Mouse (Mus musculus) heart, embryonic 11.5 days (tissue): ENCODE measurements at regions not wholly inside any gene's neighbourhood (a gene's known extent, or its start where the extent isn't known, plus 50 kb on each side); places are given as distances from the start of the nearest gene placed in this dataset.

Experiments used
- ATAC-seq: fragments of 200-750 bp; cut with Nextera tagmentation; replicated peaks from 2 replicates; pipeline ENCODE4 v1.8.0; 2017; ENCODE audit warnings: moderate library complexity; ENCODE audit not compliant: insufficient number of reproducible peaks, low FRiP score, low TSS enrichment
- H3K27ac ChIP-seq: fragments of 300-500 bp; sonication (generic); 2 replicates; pipeline ENCODE4 v1.5.1; 2014; ENCODE audit warnings: mild to moderate bottlenecking, low read depth, low read length
- H3K27me3 ChIP-seq: fragments of 300-500 bp; sonication (generic); 2 replicates; pipeline ENCODE4 v1.6.1; 2014; ENCODE audit warnings: mild to moderate bottlenecking, low read length, mixed read lengths; ENCODE audit not compliant: control insufficient read depth, insufficient read depth
- H3K36me3 ChIP-seq: fragments of 300-500 bp; sonication (generic); 2 replicates; pipeline ENCODE4 v1.6.1; 2014; ENCODE audit warnings: mild to moderate bottlenecking, low read length, moderate library complexity, mixed read lengths; ENCODE audit not compliant: control insufficient read depth, insufficient read depth
- H3K4me1 ChIP-seq: fragments of 300-500 bp; sonication (generic); 2 replicates; pipeline ENCODE4 v1.6.1; 2014; ENCODE audit warnings: low read length; ENCODE audit not compliant: control insufficient read depth, insufficient read depth
- H3K4me2 ChIP-seq: fragments of 300-500 bp; sonication (generic); 2 replicates; pipeline ENCODE4 v1.6.1; 2014; ENCODE audit warnings: mild to moderate bottlenecking, moderate library complexity
- H3K4me3 ChIP-seq: fragments of 300-500 bp; sonication (generic); 2 replicates; pipeline ENCODE4 v1.5.1; 2014; ENCODE audit warnings: low read depth, low read length
- H3K9ac ChIP-seq: fragments of 300-500 bp; sonication (generic); 2 replicates; pipeline ENCODE4 v1.6.1; 2014; ENCODE audit warnings: mild to moderate bottlenecking, low read depth, low read length, moderate library complexity
- H3K9me3 ChIP-seq: fragments of 300-500 bp; sonication (generic); replicated peaks from 2 replicates; pipeline ENCODE4 v1.6.1; 2016; ENCODE audit warnings: low read length; ENCODE audit not compliant: control insufficient read depth
- WGBS: fragments of 180-500 bp; shearing (Covaris S2); extraction: QIAGEN DNeasy Blood & Tissue Kit; methylation state at CpG from one replicate; pipeline ENCODE4 v1.1.7; 2014; ENCODE audit not compliant: insufficient replicate concordance; 5-methylcytosine and 5-hydroxymethylcytosine counted together

DNA sequence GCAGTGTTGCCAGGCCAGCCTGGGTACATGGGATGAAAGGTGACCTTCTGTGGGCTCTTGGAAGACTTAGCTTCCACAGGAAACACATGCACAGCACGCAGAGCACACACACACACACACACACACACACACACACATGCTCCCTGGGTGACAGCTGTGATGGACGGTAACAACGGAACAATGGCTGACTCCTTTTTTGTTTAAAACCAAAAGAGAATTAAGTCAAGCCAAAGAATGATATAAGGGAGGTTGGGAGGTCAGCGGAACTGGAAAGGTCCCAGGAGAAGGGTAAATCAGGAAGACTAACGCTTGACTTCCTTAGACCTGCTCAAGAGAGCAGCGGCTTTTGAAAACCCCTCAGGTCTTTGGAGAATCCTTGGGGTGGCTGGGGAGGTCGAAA, 150.0 kb upstream of the Egln3 start:
- Histone ChIP-seq H3K4me2 (no peak overlapping the region), H3K4me3 (no peak overlapping the region), H3K27ac (no peak overlapping the region), H3K9ac (no peak overlapping the region), H3K36me3 (no peaks in the 10 kb centered on the region), H3K27me3 (no peaks in the 10 kb centered on the region), H3K9me3 (no peaks in the 10 kb centered on the region), H3K4me1 (no peaks in the 10 kb centered on the region)
- no peak for ATAC-seq
- 60% methylated on average over 7 of the region's 7 CpGs for WGBS

DNA sequence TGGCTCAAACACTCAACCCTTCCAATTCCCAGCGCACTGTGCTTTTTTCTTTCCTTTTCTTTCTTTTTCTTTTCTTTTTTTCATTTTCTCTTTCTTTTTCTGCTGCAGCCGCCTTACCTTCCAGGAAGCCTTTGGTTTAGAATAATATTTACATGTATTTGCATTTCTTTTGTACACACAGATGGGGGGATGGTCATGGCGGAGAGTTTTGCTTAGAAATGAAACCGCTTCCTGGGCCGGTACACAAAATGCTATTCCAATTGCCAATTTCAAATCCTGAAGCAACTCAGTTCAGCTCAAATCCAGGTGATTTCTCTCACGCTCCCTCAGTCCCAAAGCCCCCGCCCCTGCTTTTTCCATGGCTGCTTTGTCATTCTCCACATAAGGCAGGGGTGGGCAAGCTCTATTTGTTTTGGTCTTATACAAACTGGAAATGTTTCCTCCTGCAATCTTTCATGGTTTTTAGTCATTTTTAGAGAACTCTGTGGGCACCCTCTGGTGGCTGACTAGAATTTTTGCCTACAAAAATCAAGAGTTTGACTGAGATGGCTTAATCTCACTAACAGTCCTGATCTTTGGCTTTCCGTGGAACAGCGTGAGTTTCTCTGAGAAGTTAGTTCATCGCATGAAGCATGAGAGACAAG, 149.4 kb upstream of the Egln3 start:
- Histone ChIP-seq H3K9ac (no peak overlapping the region), H3K4me2 (no peak overlapping the region), H3K4me1 (no peaks in the 10 kb centered on the region), H3K27me3 (no peaks in the 10 kb centered on the region), H3K4me3 (no peak overlapping the region), H3K36me3 (no peaks in the 10 kb centered on the region), H3K27ac (no peak overlapping the region), H3K9me3 (no peaks in the 10 kb centered on the region)
- no peak for ATAC-seq
- 75% methylated on average over 10 of the region's 10 CpGs for WGBS

DNA sequence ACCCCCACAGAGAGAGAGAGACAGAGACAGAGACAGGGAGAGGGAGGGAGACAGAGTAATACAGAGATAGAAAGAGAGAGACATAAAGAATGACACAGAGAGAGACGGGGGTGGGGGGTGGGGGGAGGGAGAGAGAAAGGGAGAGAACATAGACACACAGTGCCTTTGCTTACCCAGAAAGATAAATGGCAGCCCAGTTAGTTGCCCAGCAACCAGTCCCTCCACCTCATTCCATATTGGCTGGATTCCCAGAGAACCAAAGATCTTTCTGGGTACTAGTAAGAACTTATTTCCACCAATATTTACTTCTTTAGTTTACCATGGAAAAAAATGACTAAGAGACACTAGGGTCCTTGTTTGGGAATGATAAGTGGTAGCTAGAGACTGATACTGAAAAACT, 146.6 kb upstream of the Egln3 start:
- Histone ChIP-seq H3K27ac (no peak overlapping the region), H3K9me3 (no peaks in the 10 kb centered on the region), H3K9ac (no peak overlapping the region), H3K27me3 (no peaks in the 10 kb centered on the region), H3K4me2 (no peak overlapping the region), H3K4me3 (no peak overlapping the region), H3K4me1 (no peaks in the 10 kb centered on the region), H3K36me3 (no peaks in the 10 kb centered on the region)
- no peak for ATAC-seq
- WGBS: 50% methylated on average over 1 of the region's 1 CpGs

DNA sequence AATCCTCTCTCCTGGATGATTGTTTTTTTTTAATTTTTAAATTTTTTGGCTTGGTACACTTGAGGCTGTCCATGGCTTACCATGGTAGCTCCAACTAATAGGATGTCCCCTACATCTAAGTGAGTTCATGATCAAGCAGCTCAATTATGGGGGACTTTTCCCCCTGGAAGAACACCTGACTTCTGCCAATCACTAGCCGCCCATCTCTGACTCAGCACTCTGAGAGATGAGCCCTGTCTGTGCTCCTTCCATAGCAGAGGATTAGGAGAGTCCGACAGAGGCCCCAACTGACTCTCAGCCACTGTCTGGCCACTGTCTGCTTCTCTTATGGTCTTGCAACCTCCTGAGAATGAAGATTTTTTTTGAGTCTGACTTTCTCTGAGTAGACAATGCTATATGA, 145.7 kb upstream of the Egln3 start:
- 65% methylated on average over 2 of the region's 2 CpGs for WGBS
- no peak overlapping the region for H3K9ac ChIP-seq
- no peak overlapping the region for H3K4me2 ChIP-seq
- no peaks in the 10 kb centered on the region for H3K9me3 ChIP-seq
- H3K4me3 ChIP-seq: no peak overlapping the region
- H3K27me3 ChIP-seq: no peaks in the 10 kb centered on the region
- no peaks in the 10 kb centered on the region for H3K36me3 ChIP-seq
- no peaks in the 10 kb centered on the region for H3K4me1 ChIP-seq
- no peak overlapping the region for H3K27ac ChIP-seq
- no peak for ATAC-seq

DNA sequence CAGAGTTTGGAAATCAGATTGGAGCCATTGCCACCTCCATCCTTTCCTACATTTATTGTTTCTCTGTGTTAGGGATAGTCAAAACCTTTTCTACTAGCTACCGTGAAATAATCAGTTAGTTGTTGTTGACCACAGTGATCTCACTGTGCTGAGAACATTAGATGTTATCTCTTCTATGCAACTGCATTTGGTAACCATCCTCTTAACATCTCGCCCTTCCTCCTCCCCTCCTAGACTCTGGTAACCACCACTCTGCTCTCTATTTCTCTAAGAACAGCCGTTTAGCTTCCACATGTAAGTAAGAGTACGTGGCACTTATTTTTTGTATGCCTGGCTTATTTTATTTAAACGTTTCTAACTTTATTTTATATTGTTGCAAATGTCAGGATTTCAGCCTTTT, 139.8 kb upstream of the Egln3 start:
- H3K27me3 ChIP-seq: no peaks in the 10 kb centered on the region
- no peaks in the 10 kb centered on the region for H3K36me3 ChIP-seq
- H3K4me2 ChIP-seq: no peak overlapping the region

DNA sequence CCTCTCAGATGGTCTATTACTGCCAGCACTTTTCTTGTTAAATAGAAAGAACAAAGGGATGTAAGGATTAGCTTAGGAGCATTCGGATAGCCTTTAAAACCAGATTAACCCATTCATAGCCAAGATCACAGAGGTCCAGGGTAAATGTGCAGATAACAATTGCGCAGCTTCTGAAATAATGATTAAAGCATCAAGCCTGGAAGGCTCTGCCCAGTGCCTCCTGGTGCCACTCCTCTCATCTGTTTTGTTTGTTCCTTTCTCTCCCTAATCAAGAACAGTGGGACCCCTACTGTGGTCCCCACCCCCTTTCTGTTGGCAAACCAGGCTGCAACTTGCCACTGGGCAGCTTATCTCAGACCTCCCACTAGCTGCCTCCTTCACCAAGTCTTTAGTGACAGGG, 131.8 kb upstream of the Egln3 start:
- Histone ChIP-seq H3K36me3 (no peaks in the 10 kb centered on the region), H3K4me1 (no peaks in the 10 kb centered on the region), H3K27me3 (no peaks in the 10 kb centered on the region), H3K9me3 (no peaks in the 10 kb centered on the region), H3K4me2 (no peak overlapping the region), H3K27ac (no peak overlapping the region), H3K4me3 (no peak overlapping the region), H3K9ac (no peak overlapping the region)
- no peak for ATAC-seq
- whole genome bisulfite sequencing: 23% methylated on average over 2 of the region's 2 CpGs

More for the DNA sequence above, 139.8 kb upstream of the Egln3 start:
- Histone ChIP-seq H3K27ac (no peak overlapping the region), H3K9me3 (no peaks in the 10 kb centered on the region), H3K9ac (no peak overlapping the region), H3K4me1 (no peaks in the 10 kb centered on the region), H3K4me3 (no peak overlapping the region)
- ATAC-seq: no peak
- WGBS: 79% methylated on average over 5 of the region's 5 CpGs

DNA sequence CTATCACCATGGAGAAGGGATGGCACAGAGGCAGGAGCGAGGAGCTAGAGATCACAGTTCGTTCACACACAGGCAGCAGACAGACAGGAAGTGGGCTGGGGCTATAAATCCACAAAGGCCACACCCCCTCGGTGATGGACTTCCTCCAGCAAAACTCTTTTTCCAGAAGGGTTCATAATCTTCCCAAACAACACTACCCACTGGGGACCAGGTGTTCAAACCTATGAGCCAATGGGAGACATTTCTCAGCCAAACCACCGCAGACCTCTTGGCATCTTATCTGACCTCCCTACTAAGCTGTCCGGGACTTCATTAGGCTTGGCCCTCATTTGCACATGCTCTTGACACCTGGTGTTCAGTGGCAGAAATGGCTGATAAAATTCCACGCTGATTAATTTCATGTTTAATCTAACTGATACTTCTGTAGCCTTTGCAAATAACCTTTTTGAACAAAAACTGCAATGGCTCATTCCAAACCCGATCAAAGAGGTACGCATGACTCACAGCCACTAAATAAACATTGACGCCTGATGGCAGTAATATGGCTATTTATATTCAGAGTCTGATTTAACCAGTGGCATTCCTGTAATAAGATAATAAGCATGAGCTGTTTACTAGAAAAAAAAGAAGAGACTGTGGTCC, 131.0 kb upstream of the Egln3 start:
- Histone ChIP-seq H3K4me3 (no peak overlapping the region), H3K36me3 (no peaks in the 10 kb centered on the region), H3K4me2 (no peak overlapping the region), H3K9ac (no peak overlapping the region), H3K4me1 (no peaks in the 10 kb centered on the region), H3K9me3 (no peaks in the 10 kb centered on the region), H3K27me3 (no peaks in the 10 kb centered on the region), H3K27ac (no peak overlapping the region)
- 49% methylated on average over 9 of the region's 9 CpGs for WGBS
- ATAC-seq: no peak

DNA sequence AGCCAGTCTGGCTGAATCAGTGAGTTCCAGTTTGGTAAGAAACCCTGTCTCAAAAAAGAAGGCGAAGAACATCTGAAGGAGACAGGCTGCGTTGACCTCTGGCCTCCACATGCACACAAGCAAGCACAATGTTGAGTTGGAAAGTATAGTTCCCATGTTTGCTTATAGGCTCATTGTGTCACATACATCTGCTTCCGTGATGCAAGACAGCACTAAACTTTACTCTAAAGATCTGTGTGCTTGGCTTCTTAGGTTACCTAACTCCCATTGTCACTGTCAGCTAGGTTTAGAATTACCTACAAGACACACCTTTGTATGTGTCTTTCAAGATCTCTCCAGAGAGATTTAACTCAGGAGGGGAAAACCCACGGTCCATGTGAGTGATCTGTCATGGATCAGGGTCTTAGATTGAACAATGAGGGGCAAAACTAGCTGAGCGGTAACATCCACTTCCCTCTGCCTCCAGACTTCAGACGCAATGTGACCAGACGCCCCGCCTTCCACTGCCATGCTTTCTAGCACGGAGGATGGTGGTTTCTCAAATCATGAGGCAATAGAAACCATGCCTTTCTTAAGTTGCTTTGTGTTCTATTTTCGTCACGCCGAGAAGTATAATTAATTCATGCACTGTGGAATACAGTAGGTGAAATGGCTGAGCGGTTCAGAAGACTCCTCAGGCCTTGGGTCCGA, 130.1 kb upstream of the Egln3 start:
- no peak overlapping the region for H3K9ac ChIP-seq
- no peak overlapping the region for H3K4me2 ChIP-seq
- H3K27ac ChIP-seq: no peak overlapping the region
- H3K4me1 ChIP-seq: no peaks in the 10 kb centered on the region
- H3K27me3 ChIP-seq: no peaks in the 10 kb centered on the region
- H3K9me3 ChIP-seq: no peaks in the 10 kb centered on the region
- H3K4me3 ChIP-seq: no peak overlapping the region
- no peaks in the 10 kb centered on the region for H3K36me3 ChIP-seq
- no peak for ATAC-seq
- WGBS: 87% methylated on average over 14 of the region's 14 CpGs

DNA sequence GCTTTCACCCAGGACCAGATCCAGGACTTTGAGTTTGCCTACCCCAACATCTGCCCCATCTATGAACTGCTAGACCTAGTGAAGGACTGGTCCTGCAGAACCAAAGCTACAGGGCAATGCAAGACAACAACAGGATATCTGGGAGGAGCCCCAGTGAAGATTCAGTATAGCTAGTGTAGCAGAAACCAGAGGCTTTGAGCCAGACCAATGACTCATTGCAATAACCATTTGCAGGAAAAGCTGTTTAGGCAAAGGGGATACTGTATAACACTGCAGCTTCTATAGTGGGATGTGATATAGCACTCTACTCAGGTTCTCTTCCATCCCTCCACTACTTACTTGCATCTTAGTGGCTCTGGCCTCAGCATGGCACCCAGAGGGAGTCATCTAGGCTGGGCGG, 123.8 kb upstream of the Egln3 start:
- Histone ChIP-seq H3K27me3 (no peaks in the 10 kb centered on the region), H3K36me3 (no peaks in the 10 kb centered on the region), H3K4me1 (no peaks in the 10 kb centered on the region), H3K27ac (no peak overlapping the region), H3K4me2 (no peak overlapping the region), H3K4me3 (no peak overlapping the region), H3K9me3 (no peaks in the 10 kb centered on the region), H3K9ac (no peak overlapping the region)
- ATAC-seq: no peak
- WGBS: 65% methylated on average over 1 of the region's 1 CpGs
